8 mouse cellular contexts compared by ENCODE assay signal in the genomic region with DNA sequence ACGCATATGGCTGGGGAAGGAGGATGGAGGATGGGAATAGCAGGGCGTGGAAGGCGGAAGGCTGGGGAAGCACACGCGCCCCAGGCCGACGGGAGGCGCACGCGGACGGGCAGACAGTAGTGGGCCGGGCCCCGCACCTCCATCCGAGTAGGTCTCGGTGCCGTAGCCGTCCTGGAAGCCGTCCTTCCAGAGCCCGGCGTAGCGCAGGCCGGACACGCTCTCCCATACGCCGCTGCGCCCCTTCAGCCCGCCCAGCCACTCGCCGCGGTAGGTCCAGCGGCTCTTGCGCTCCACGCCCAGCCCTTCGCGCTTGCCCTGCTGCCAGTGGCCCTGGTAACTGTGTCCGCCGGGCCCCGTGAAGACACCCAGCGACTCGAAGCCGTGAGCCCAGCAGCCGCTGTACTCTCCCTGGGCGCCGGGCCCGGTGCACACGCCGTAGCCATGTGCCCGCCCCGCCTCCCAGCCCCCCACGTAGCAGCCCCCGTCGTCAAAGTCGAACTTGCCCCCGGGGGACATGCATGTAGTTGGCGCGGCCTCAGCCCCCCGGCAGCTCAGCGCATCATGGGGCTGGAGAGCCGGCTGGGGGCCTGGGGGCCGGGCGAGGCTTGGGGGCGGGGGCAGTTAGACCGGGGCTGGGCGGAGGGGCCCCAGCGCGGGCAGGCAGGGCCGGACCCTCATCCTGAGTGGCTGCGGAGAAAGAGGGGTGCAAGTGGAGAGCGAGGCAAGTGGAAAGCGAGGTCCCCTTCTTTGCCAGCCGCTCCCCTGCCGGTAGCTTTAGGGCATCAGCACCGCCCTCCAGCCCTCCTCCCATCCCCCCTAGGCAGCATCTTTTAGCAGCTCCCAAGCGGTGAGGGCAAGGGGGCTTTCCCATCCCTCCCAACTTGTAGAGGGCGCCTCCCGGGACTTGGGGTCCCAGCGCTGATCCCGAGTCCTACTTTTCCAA. TPM values are rescaled to one million over a fixed set of nuclear protein-coding genes. Genes with fewer than 3 reads are reported as not detected.
DNase-seq lines count a peak whose midpoint lies in the region; ATAC-seq and TF ChIP-seq lines count a peak whose summit lies in the region.

No protein-coding gene starts in this region.

- peak overlapping the region; percentile 73 for H3K4me3 ChIP-seq in layer of hippocampus, adult 2 months
- H3K4me3 ChIP-seq in brown adipose tissue, adult 24 weeks (ENCODE audit: insufficient read depth, low read depth, low read length) = peak overlapping the region; percentile 47
- H3K4me3 ChIP-seq in forebrain, embryonic 12.5 days (replicated peaks) = peak overlapping the region; percentile 62
- H3K4me3 ChIP-seq in hindbrain, embryonic 14.5 days (replicated peaks; ENCODE audit: low read length) = peak overlapping the region; percentile 86
- peak overlapping the region; percentile 81 for H3K4me3 ChIP-seq in midbrain, embryonic 10.5 days
- H3K4me3 ChIP-seq in stomach, embryonic 16.5 days (replicated peaks; ENCODE audit: low read length) = peak overlapping the region; percentile 68

- peak; percentile 59 for ATAC-seq in forebrain, embryonic 12.5 days (ENCODE audit: low FRiP score)
- ATAC-seq in hindbrain, embryonic 14.5 days (ENCODE audit: low FRiP score) = peak; percentile 43
- ATAC-seq in stomach, embryonic 16.5 days (ENCODE audit: insufficient read depth, low FRiP score) = peak; percentile 64; the same call in 1 of the 2 replicates

- H3K9ac ChIP-seq in forebrain, embryonic 12.5 days = peak overlapping the region; percentile 81
- peak overlapping the region; percentile 90 for H3K9ac ChIP-seq in hindbrain, embryonic 14.5 days
- H3K9ac ChIP-seq in stomach, embryonic 16.5 days (ENCODE audit: low read length) = peak overlapping the region; percentile 76

- peaks cover 73% of the 10 kb centered on the region for H3K27me3 ChIP-seq in forebrain, embryonic 12.5 days
- peaks cover 10% of the 10 kb centered on the region; the same call in 1 of the 2 replicates for H3K27me3 ChIP-seq in hindbrain, embryonic 14.5 days (ENCODE audit: control insufficient read depth, insufficient read depth, low read length)
- peaks cover 84% of the 10 kb centered on the region for H3K27me3 ChIP-seq in midbrain, embryonic 10.5 days (ENCODE audit: low read depth, poor library complexity, severe bottlenecking)
- peaks cover 37% of the 10 kb centered on the region for H3K27me3 ChIP-seq in stomach, embryonic 16.5 days (ENCODE audit: control insufficient read depth, insufficient read depth, low read length)

- WGBS in forebrain, embryonic 12.5 days = under 1% methylated on average over 76 of the region's 78 CpGs
- under 1% methylated on average over 67 of the region's 78 CpGs for WGBS in hindbrain, embryonic 14.5 days
- WGBS in midbrain, embryonic 10.5 days = under 1% methylated on average over 77 of the region's 78 CpGs
- WGBS in stomach, embryonic 16.5 days = under 1% methylated on average over 71 of the region's 78 CpGs

- peak; percentile 63 to 70 for DNase-seq in layer of hippocampus, adult 2 months (ENCODE audit: low spot score in 2 of 2)
- no peak for DNase-seq in layer of hippocampus, adult 9-11 months
- peak; percentile 57 for DNase-seq in hindbrain, embryonic 14.5 days (ENCODE audit: low spot score)
- peak; percentile 69 for DNase-seq in left cerebral cortex, postnatal 4 days
- peak; percentile 68 for DNase-seq in midbrain, embryonic 10.5 days (ENCODE audit: low spot score)

- no peaks in the 10 kb centered on the region for H3K36me3 ChIP-seq in forebrain, embryonic 12.5 days (replicated peaks)
- peaks cover 18% of the 10 kb centered on the region for H3K36me3 ChIP-seq in hindbrain, embryonic 14.5 days (replicated peaks; ENCODE audit: control insufficient read depth, insufficient read depth)
- no peaks in the 10 kb centered on the region for H3K36me3 ChIP-seq in midbrain, embryonic 10.5 days
- no peaks in the 10 kb centered on the region for H3K36me3 ChIP-seq in stomach, embryonic 16.5 days (ENCODE audit: control insufficient read depth, insufficient read depth, low read length)

- 0 out of 2 replicates have a peak, but pooled peaks cover 2% of the 10 kb centered on the region for H3K4me1 ChIP-seq in brown adipose tissue, adult 24 weeks (ENCODE audit: control insufficient read depth, insufficient read depth, insufficient read length, low read length)
- H3K4me1 ChIP-seq in forebrain, embryonic 12.5 days = peaks cover 46% of the 10 kb centered on the region
- peaks cover 34% of the 10 kb centered on the region for H3K4me1 ChIP-seq in hindbrain, embryonic 14.5 days (replicated peaks; ENCODE audit: control insufficient read depth, insufficient read depth, low read length)
- peaks cover 45% of the 10 kb centered on the region for H3K4me1 ChIP-seq in midbrain, embryonic 10.5 days
- H3K4me1 ChIP-seq in stomach, embryonic 16.5 days (ENCODE audit: control insufficient read depth, insufficient read depth, low read length) = peaks cover 17% of the 10 kb centered on the region

- no peaks in the 10 kb centered on the region for H3K9me3 ChIP-seq in forebrain, embryonic 12.5 days
- no peaks in the 10 kb centered on the region for H3K9me3 ChIP-seq in hindbrain, embryonic 14.5 days (ENCODE audit: control insufficient read depth, low read length)
- H3K9me3 ChIP-seq in midbrain, embryonic 10.5 days (replicated peaks) = no peaks in the 10 kb centered on the region
- no peaks in the 10 kb centered on the region for H3K9me3 ChIP-seq in stomach, embryonic 16.5 days (replicated peaks; ENCODE audit: control insufficient read depth, low read length)

- intact Hi-C loops in left cerebral cortex, postnatal 4 days (cut with DNase I) = no loop called here

- peak overlapping the region; percentile 96 for H3K27ac ChIP-seq in layer of hippocampus, adult 2 months
- H3K27ac ChIP-seq in brown adipose tissue, adult 24 weeks (replicated peaks; ENCODE audit: low read depth, low read length) = no peak overlapping the region
- peak overlapping the region; percentile 76 for H3K27ac ChIP-seq in forebrain, embryonic 12.5 days
- H3K27ac ChIP-seq in hindbrain, embryonic 14.5 days = peak overlapping the region; percentile 96
- peak overlapping the region; percentile 84 for H3K27ac ChIP-seq in midbrain, embryonic 10.5 days (replicated peaks)
- H3K27ac ChIP-seq in stomach, embryonic 16.5 days (ENCODE audit: low read length) = no peak overlapping the region; the same call in 1 of the 2 replicates

- H3K4me2 ChIP-seq in forebrain, embryonic 12.5 days = peak overlapping the region; percentile 94
- H3K4me2 ChIP-seq in hindbrain, embryonic 14.5 days (replicated peaks) = peak overlapping the region; percentile 86
- peak overlapping the region; percentile 100 for H3K4me2 ChIP-seq in stomach, embryonic 16.5 days (ENCODE audit: low read depth, low read length)

- peak; percentile 68 for TF ChIP-seq CTCF in layer of hippocampus, adult 2 months (conservative IDR thresholded peaks at IDR 0.05)

RNA-seq across cellular contexts. Expression of a gene that starts 1.7 kb away (rescaled TPM):
- total RNA-seq in layer of hippocampus, adult 2 months (2021) = 100 to 1,000 TPM; 453 to 476 TPM
- not detected in 2 replicates for polyA plus RNA-seq in brown adipose tissue, adult 24 weeks (2012; ENCODE audit: insufficient read depth, insufficient read length, missing spikeins)
- polyA plus RNA-seq in forebrain, embryonic 12.5 days (2016; fragmentation: Nextera tagmentation; extraction: Ambion mirVana) = 9.0 and 9.4 TPM in 2 replicates
- polyA plus RNA-seq in hindbrain, embryonic 14.5 days (2014; fragmentation: Nextera tagmentation; extraction: Ambion mirVana) = 35.4 and 42.7 TPM in 2 replicates
- 100 to 1,000 TPM; 366 to 399 TPM for total RNA-seq in left cerebral cortex, postnatal 4 days (2021)
- polyA plus RNA-seq in midbrain, embryonic 10.5 days (2016; fragmentation: Nextera tagmentation; extraction: Ambion mirVana) = 0.53 and 1.2 TPM in 2 replicates
- polyA plus RNA-seq in stomach, embryonic 16.5 days (2015; fragmentation: Nextera tagmentation; extraction: Ambion mirVana) = 1.1 and 1.2 TPM in 2 replicates

RNA-seq across cellular contexts. Expression of a gene that starts 8.6 kb away (rescaled TPM):
- 10 to 100 TPM; 15.4 to 19.3 TPM for total RNA-seq in layer of hippocampus, adult 2 months (2021)
- 16.9 and 20.8 TPM in 2 replicates for polyA plus RNA-seq in brown adipose tissue, adult 24 weeks (2012; ENCODE audit: insufficient read depth, insufficient read length, missing spikeins)
- polyA plus RNA-seq in forebrain, embryonic 12.5 days (2016; fragmentation: Nextera tagmentation; extraction: Ambion mirVana) = 10.2 and 11.4 TPM in 2 replicates
- polyA plus RNA-seq in hindbrain, embryonic 14.5 days (2014; fragmentation: Nextera tagmentation; extraction: Ambion mirVana) = 6.3 and 8.6 TPM in 2 replicates
- 10 to 100 TPM; 25.8 to 31.4 TPM for total RNA-seq in left cerebral cortex, postnatal 4 days (2021)
- polyA plus RNA-seq in midbrain, embryonic 10.5 days (2016; fragmentation: Nextera tagmentation; extraction: Ambion mirVana) = 12.7 and 15.0 TPM in 2 replicates
- 46.2 and 54.8 TPM in 2 replicates for polyA plus RNA-seq in stomach, embryonic 16.5 days (2015; fragmentation: Nextera tagmentation; extraction: Ambion mirVana)

RNA-seq across cellular contexts. Expression of a gene that starts 20.4 kb away (rescaled TPM):
- total RNA-seq in layer of hippocampus, adult 2 months (2021) = 10 to 100 TPM; 19.3 to 23.7 TPM
- polyA plus RNA-seq in brown adipose tissue, adult 24 weeks (2012; ENCODE audit: insufficient read depth, insufficient read length, missing spikeins) = 9.0 and 15.6 TPM in 2 replicates
- polyA plus RNA-seq in forebrain, embryonic 12.5 days (2016; fragmentation: Nextera tagmentation; extraction: Ambion mirVana) = 32.0 and 33.0 TPM in 2 replicates
- 30.4 and 30.7 TPM in 2 replicates for polyA plus RNA-seq in hindbrain, embryonic 14.5 days (2014; fragmentation: Nextera tagmentation; extraction: Ambion mirVana)
- 10 to 100 TPM; 34.7 to 35.7 TPM for total RNA-seq in left cerebral cortex, postnatal 4 days (2021)
- 28.1 and 30.8 TPM in 2 replicates for polyA plus RNA-seq in midbrain, embryonic 10.5 days (2016; fragmentation: Nextera tagmentation; extraction: Ambion mirVana)
- 19.9 and 22.5 TPM in 2 replicates for polyA plus RNA-seq in stomach, embryonic 16.5 days (2015; fragmentation: Nextera tagmentation; extraction: Ambion mirVana)

RNA-seq across cellular contexts. Expression of a gene that starts 22.9 kb away (rescaled TPM):
- 10 to 100 TPM; 55.5 to 67.3 TPM for total RNA-seq in layer of hippocampus, adult 2 months (2021)
- polyA plus RNA-seq in brown adipose tissue, adult 24 weeks (2012; ENCODE audit: insufficient read depth, insufficient read length, missing spikeins) = 2.3 and 2.5 TPM in 2 replicates
- 26.3 and 28.1 TPM in 2 replicates for polyA plus RNA-seq in forebrain, embryonic 12.5 days (2016; fragmentation: Nextera tagmentation; extraction: Ambion mirVana)
- polyA plus RNA-seq in hindbrain, embryonic 14.5 days (2014; fragmentation: Nextera tagmentation; extraction: Ambion mirVana) = 17.8 and 21.5 TPM in 2 replicates
- total RNA-seq in left cerebral cortex, postnatal 4 days (2021) = 10 to 100 TPM; 28.2 to 29.4 TPM
- polyA plus RNA-seq in midbrain, embryonic 10.5 days (2016; fragmentation: Nextera tagmentation; extraction: Ambion mirVana) = 7.6 and 12.5 TPM in 2 replicates
- 3.1 and 3.6 TPM in 2 replicates for polyA plus RNA-seq in stomach, embryonic 16.5 days (2015; fragmentation: Nextera tagmentation; extraction: Ambion mirVana)

Comparison
In these comparisons a context has a peak if more than half of its experiments do, and no peak if none do; other contexts are left out.
1. H3K27ac ChIP-seq: peak in layer of hippocampus, adult 2 months (single experiment), forebrain, embryonic 12.5 days (single experiment), hindbrain, embryonic 14.5 days (single experiment) and midbrain, embryonic 10.5 days (single experiment); none in brown adipose tissue, adult 24 weeks (single experiment) and stomach, embryonic 16.5 days (single experiment).
2. Peak in every context shown above with its lines, with median percentiles within 50 percentile points of each other: H3K4me3 ChIP-seq, ATAC-seq, H3K4me2 ChIP-seq and H3K9ac ChIP-seq.